Mouse (Mus musculus) E14TG2a.4 (cell line): ENCODE measurements at regions not wholly inside any gene's neighbourhood (a gene's known extent, or its start where the extent isn't known, plus 50 kb on each side); places are given as distances from the start of the nearest gene placed in this dataset.

ENCODE experiments used
- CTCF ChIP-seq: conservative IDR thresholded peaks from 2 replicates; pipeline ENCODE4 v1.5.1; 2014; ENCODE audit warnings: low read length
- NANOG ChIP-seq: IDR thresholded peaks from 2 replicates; pipeline ENCODE4 v1.6.1; 2014; ENCODE audit warnings: borderline replicate concordance, low read length, mixed read lengths
- POU5F1 ChIP-seq: IDR thresholded peaks from 2 replicates; pipeline ENCODE4 v1.6.1; 2014; ENCODE audit warnings: low read length, borderline replicate concordance

DNA sequence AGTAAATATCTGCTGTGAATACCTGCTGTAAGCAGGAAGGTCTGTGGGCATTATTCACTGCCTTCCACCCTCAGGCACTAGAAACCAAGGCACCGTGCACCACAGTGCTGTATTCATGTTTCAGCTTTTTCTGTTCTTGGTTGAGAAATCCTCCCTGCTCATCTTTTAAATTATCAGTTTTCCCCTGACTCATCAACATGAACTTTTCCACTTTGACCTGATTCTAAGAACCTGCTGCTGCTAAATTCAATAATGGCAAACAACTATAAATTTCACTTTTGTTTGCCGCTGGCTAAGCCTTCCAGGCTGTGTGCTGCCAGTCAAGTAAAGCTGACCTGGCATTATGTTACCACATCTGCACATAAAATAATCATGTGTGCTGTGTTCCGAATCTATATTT, 126.1 kb upstream of the Gpc5 start:
- TF ChIP-seq CTCF = no peak
- TF ChIP-seq POU5F1 = no peak
- TF ChIP-seq NANOG = no peak
